Mouse (Mus musculus) liver, embryonic 14.5 days (tissue): ENCODE results near the gene Lss. TPM values are rescaled to one million over a fixed set of nuclear protein-coding genes. Genes with fewer than 3 reads are reported as not detected.

Experiments used
- ATAC-seq: fragments of 200-750 bp; cut with Nextera tagmentation; 2 replicates; pipeline ENCODE4 v1.8.0; 2017; ENCODE audit warnings: moderate number of reproducible peaks, mild to moderate bottlenecking, moderate library complexity; ENCODE audit not compliant: insufficient read depth
- DNase-seq, 3 experiments: peaks; one replicate each; pipeline ENCODE4 v3.0.0-alpha.2; 2012 to 2013; ENCODE audit warnings: low read depth in 3 of 3, low spot score in 3 of 3
- H3K27ac ChIP-seq: fragments of 300-500 bp; sonication (generic); 2 replicates; pipeline ENCODE4 v1.5.1; 2014; ENCODE audit warnings: moderate library complexity, mild to moderate bottlenecking, control low read depth, inconsistent platforms
- H3K27me3 ChIP-seq: fragments of 300-500 bp; sonication (generic); 2 replicates; pipeline ENCODE4 v1.6.1; 2014; ENCODE audit warnings: mild to moderate bottlenecking, low read length, moderate library complexity; ENCODE audit not compliant: control insufficient read depth, insufficient read depth
- H3K36me3 ChIP-seq: fragments of 300-500 bp; sonication (generic); replicated peaks from 2 replicates; pipeline ENCODE4 v1.6.1; 2014; ENCODE audit warnings: low read depth; ENCODE audit not compliant: control insufficient read depth, insufficient read depth
- H3K4me1 ChIP-seq, 2 experiments: fragments of 200-500 bp in 1 of 2; fragments of 300-500 bp in 1 of 2; sonication (generic) in 1 of 2; replicated peaks; 2 replicates each; pipeline ENCODE4 v1.6.1; 2012 to 2014; ENCODE audit warnings: antibody characterized with exemption in 1 of 2, inconsistent platforms in 1 of 2, low read length in 1 of 2; ENCODE audit not compliant: control insufficient read depth in 2 of 2, insufficient read depth in 2 of 2
- H3K4me2 ChIP-seq: fragments of 300-500 bp; sonication (generic); 2 replicates; pipeline ENCODE4 v1.6.1; 2014; ENCODE audit warnings: low read depth, mild to moderate bottlenecking, control low read depth, moderate library complexity
- H3K4me3 ChIP-seq, 2 experiments: fragments of 200-500 bp in 1 of 2; fragments of 300-500 bp in 1 of 2; sonication (generic) in 1 of 2; 2 replicates each; pipeline ENCODE4 v1.5.1; 2012 to 2014; ENCODE audit warnings: low read depth in 2 of 2, low read length in 2 of 2, mild to moderate bottlenecking in 2 of 2, control low read depth in 1 of 2, inconsistent platforms in 1 of 2, moderate library complexity in 1 of 2; ENCODE audit not compliant: insufficient read depth in 1 of 2
- H3K9ac ChIP-seq: fragments of 300-500 bp; sonication (generic); replicated peaks from 2 replicates; pipeline ENCODE4 v1.6.1; 2014; ENCODE audit warnings: mild to moderate bottlenecking, control low read depth, moderate library complexity
- H3K9me3 ChIP-seq: fragments of 300-500 bp; sonication (generic); 2 replicates; pipeline ENCODE4 v1.6.1; 2016; ENCODE audit warnings: low read length, mixed read lengths; ENCODE audit not compliant: control insufficient read depth
- CTCF ChIP-seq: IDR thresholded peaks from 2 replicates; pipeline ENCODE4 v1.5.1; 2016; ENCODE audit warnings: antibody characterized with exemption, low read depth, control low read depth
- EP300 ChIP-seq: IDR thresholded peaks from 2 replicates; pipeline ENCODE4 v1.6.1; 2016; ENCODE audit warnings: antibody characterized with exemption, low read depth
- WGBS: fragments of 180-500 bp; shearing (Covaris S2); extraction: QIAGEN DNeasy Blood & Tissue Kit; methylation state at CpG from one replicate; pipeline ENCODE4 v1.1.7; 2014; ENCODE audit not compliant: insufficient replicate concordance; 5-methylcytosine and 5-hydroxymethylcytosine counted together
- polyA plus RNA-seq, 2 experiments: library from polyadenylated mRNA; depleted of rRNA in 1 of 2; stranded (reverse) in 1 of 2; unstranded in 1 of 2; fragments of >200 nt; fragmentation: Nextera tagmentation in 1 of 2; extraction: Ambion mirVana in 1 of 2; gene quantifications; 2 replicates each; pipeline versions ENCODE4 v1.2.1 to v1.2.3; 2012 to 2014

Lss gene
- polyA plus RNA-seq, 2 experiments: 31.7 to 46.6 TPM

DNA sequence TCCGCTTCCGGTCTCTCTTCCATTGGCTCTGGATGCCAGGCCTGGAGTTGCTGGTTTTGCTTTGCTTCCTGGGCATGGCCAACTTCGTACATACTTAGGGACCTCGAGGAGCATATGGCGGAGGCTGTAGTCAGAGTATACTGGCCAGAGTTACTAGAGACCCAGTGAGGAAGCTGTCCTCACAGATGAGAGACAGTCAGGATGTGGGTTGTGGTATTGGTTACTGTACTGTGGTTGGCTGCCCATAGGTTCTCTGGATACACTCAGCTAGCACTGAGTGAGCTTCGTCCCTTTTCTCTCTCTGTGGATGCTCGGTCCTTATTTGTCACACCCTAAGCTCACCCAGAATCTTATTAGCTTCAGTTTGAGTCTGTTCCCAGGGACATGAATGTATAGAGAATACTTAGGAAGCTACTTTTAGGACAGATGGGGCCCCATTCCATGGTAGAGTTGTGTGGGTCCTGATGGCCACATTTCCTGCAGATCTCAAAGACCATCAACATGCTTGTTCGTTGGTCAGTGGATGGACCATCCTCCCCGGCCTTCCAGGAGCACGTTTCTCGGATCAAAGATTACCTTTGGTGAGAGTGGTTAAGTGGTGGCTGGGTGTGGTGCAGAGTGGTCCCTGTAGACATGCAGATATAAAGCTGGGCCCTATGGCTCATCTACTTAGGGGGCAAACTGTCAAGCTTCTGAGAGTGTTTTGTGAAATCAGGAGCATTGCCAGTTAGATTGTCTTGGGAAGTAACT lies 10.1 kb downstream of the Lss start:
- 50% methylated on average over 11 of the region's 11 CpGs for WGBS
- Histone ChIP-seq H3K9me3 (no peaks in the 10 kb centered on the region), H3K27ac (no peak overlapping the region), H3K27me3 (no peaks in the 10 kb centered on the region), H3K9ac (no peak overlapping the region), H3K4me1 (no peaks in the 10 kb centered on the region), H3K4me3 (no peak overlapping the region), H3K36me3 (peaks cover 11% of the 10 kb centered on the region), H3K4me2 (no peak overlapping the region)
- ATAC-seq (no peak), DNase-seq (no peak)
- TF ChIP-seq CTCF (no peak), EP300 (no peak)

DNA sequence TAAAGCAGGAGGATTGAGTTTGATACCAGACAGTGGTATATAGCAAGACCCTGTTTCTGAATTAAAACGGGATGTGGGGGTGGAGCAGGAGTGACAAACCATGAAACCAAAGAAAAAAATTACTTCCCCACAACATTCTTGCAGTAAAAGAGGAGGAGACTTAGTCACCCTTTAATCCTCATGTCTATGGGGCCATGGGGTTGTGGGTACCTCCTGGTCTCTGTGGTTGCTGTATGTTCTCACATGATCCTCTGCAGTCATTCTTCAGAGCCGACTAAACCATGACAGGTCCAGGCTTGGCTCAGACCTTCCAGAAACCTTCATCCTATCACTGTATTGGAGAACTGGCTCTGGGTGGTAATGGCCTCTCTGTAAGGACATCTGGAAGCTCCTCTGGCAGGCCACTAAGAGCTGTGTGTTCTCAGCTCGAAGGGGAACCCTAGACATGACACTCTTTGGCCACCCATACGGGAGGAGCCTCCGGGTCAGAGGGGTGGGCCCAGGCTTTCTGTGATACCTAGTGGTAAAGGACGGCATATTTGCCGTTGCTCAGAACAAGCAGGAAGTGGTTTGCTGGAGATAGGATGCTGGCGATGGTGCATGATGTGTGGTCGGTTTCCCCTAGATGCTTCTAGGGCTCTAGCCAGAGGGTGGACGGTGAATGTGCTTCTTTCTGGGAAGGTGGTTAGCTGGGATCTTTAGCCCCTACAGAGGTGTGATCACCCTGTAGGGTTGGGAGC lies 11.4 kb downstream of the Lss start:
- H3K27me3 ChIP-seq: no peaks in the 10 kb centered on the region
- no peak for TF ChIP-seq EP300
- no peak for TF ChIP-seq CTCF
- no peak for ATAC-seq
- no peak overlapping the region for H3K4me2 ChIP-seq
- DNase-seq: no peak
- 33% methylated on average over 10 of the region's 10 CpGs for WGBS
- no peak overlapping the region for H3K27ac ChIP-seq
- H3K9me3 ChIP-seq: no peaks in the 10 kb centered on the region
- peaks cover 12% of the 10 kb centered on the region for H3K36me3 ChIP-seq
- no peaks in the 10 kb centered on the region for H3K4me1 ChIP-seq
- no peak overlapping the region for H3K4me3 ChIP-seq
- no peak overlapping the region for H3K9ac ChIP-seq

DNA sequence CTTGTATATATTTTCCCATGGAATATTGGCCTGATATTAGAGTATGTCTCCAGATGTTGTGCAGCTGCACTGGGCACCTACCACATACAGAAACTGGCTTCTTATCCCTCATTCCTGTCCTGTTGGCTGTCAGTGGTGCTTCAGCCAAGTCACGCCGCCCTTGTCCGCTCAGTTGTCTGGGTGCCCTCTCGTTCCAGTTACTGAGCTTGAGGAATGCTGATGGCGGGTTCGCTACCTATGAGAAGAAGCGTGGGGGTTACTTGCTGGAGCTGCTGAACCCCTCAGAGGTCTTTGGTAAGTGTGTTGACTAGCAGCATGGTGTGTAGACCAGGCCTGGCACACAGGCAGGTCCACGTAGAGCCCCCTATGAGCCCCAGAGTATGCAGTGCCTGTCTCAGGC lies 15.2 kb downstream of the Lss start:
- 84% methylated on average over 8 of the region's 8 CpGs for WGBS
- Histone ChIP-seq H3K27ac (no peak overlapping the region), H3K4me2 (no peak overlapping the region), H3K9me3 (no peaks in the 10 kb centered on the region), H3K4me3 (no peak overlapping the region), H3K4me1 (no peaks in the 10 kb centered on the region), H3K27me3 (no peaks in the 10 kb centered on the region), H3K9ac (no peak overlapping the region), H3K36me3 (peaks cover 13% of the 10 kb centered on the region)
- TF ChIP-seq EP300: no peak
- TF ChIP-seq CTCF: no peak
- no peak for ATAC-seq
- no peak for DNase-seq

DNA sequence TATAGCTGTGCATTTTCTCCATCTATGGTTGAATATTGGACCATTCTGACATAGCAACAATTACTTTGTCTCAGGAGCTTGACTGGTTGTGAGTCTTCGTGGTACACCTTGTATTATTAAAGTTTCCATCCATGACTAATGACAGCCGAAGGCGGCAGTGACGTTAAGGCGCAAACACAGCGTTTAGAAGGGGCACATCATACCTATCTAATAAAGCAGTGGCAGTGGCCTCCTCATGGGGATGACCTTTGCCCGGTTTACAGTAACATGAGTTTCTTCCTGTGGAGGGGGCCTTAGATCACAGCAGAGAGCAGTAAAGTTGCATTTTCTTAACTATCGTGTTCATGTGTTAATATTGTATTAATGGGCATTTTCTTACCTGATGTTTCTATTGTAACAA lies 16.8 kb downstream of the Lss start:
- H3K9me3 ChIP-seq: no peaks in the 10 kb centered on the region
- no peak overlapping the region for H3K4me2 ChIP-seq
- no peak for ATAC-seq

DNA sequence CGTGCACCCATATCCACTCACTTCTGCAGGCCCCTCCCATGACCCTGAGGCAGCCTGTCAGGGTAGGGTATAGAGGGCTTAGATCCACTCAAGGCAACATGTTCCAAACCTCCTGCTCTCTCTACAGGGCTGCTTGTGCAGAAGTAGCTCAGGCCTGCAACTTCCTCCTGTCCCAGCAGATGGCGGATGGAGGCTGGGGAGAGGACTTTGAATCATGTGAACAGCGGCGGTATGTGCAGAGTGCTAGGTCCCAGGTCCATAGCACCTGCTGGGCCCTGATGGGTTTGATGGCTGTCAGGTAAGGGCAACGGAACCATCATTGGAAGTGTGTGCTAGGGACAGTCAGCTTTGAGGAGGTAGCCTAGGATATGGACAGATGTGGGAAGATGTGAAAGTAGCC lies 19.1 kb downstream of the Lss start:
- Histone ChIP-seq H3K27ac (no peak overlapping the region), H3K9me3 (no peaks in the 10 kb centered on the region), H3K36me3 (peaks cover 16% of the 10 kb centered on the region), H3K4me3 (no peak overlapping the region), H3K27me3 (no peaks in the 10 kb centered on the region), H3K9ac (no peak overlapping the region), H3K4me1 (no peaks in the 10 kb centered on the region), H3K4me2 (no peak overlapping the region)
- WGBS: 79% methylated on average over 5 of the region's 5 CpGs
- no peak for ATAC-seq
- TF ChIP-seq EP300: no peak
- TF ChIP-seq CTCF: peak; percentile 51
- DNase-seq: no peak

More for the DNA sequence above, 16.8 kb downstream of the Lss start:
- H3K9ac ChIP-seq: no peak overlapping the region
- DNase-seq: no peak
- no peaks in the 10 kb centered on the region for H3K4me1 ChIP-seq
- no peak overlapping the region for H3K27ac ChIP-seq
- H3K27me3 ChIP-seq: no peaks in the 10 kb centered on the region
- WGBS: 81% methylated on average over 8 of the region's 8 CpGs
- no peak for TF ChIP-seq EP300
- TF ChIP-seq CTCF: no peak
- no peak overlapping the region for H3K4me3 ChIP-seq
- peaks cover 14% of the 10 kb centered on the region for H3K36me3 ChIP-seq
